Mouse (Mus musculus) testis, adult 2 months (tissue): ENCODE data around the gene Cfap73.

Source experiments
- CTCF ChIP-seq: fragments of 200-500 bp; IDR thresholded peaks from 2 replicates; pipeline ENCODE4 v1.5.1; 2012; ENCODE audit warnings: low read depth, mild to moderate bottlenecking, inconsistent platforms, low read length, moderate library complexity; ENCODE audit not compliant: control insufficient read depth, insufficient read depth, insufficient replicate concordance
- POLR2A ChIP-seq: fragments of 200-500 bp; IDR thresholded peaks from 2 replicates; pipeline ENCODE4 v1.6.1; 2012; ENCODE audit warnings: low read depth, mild to moderate bottlenecking, inconsistent platforms, low read length, moderate library complexity; ENCODE audit not compliant: control insufficient read depth

GRCm38 (mm10) chr5:120674229-120675145 is 40.5 kb upstream of the Cfap73 start:
- no peak for TF ChIP-seq CTCF
- TF ChIP-seq POLR2A: no peak
